Mouse (Mus musculus) stomach, adult 2 months (tissue): ENCODE measurements around the gene Olfr869. TPM values are rescaled to one million over a fixed set of nuclear protein-coding genes. Genes with fewer than 3 reads are reported as not detected.

ENCODE experiments used
- polyA plus RNA-seq: library from polyadenylated mRNA; depleted of rRNA; stranded (reverse); fragments of >200 nt; gene quantifications from 2 replicates; pipeline ENCODE4 v1.2.3, GENCODE M21; 2012; rRNA removed

The Olfr869 gene
- not detected in 2 replicates for polyA plus RNA-seq

GRCm38 (mm10) chr9:20128709-20129108 is at the start of gene Olfr869:
Gene Olfr869 (plus strand): TSS chr9:20129009.

DNA sequence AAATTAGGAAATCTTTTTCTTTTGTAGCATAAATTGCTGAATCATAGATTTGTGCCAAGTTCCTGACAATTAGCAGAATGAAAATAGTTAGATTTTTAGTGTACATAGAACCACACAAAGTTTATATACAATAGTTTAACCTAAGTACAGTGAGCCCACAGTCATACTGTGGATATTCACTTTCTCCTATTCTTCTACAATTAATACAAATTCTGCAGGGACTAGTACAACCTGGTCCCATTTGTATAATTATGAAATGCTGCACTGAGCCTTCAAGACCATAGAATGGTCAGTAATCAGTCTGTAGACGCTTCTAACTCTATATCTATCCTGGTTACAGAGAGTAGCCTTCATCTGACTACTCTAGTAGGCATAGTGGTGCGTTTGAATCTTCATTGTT is 30.5 kb upstream of the Olfr869 start, which contains the start of gene Olfr868:
Olfr868 (plus strand) TSS at position 301 of the 400 bp plus-strand sequence.

GRCm38 (mm10) chr9:20173957-20174356 is 45.1 kb downstream of the Olfr869 start, which contains the start of gene Olfr870:
Gene Olfr870 (minus strand): TSS chr9:20174057.

Other genes starting within 250 kb of the Olfr869 start
- not detected in 2 replicates for gene Olfr862, start 241.0 kb upstream of the Olfr869 start, polyA plus RNA-seq
- gene Olfr77, start 212.1 kb upstream of the Olfr869 start, polyA plus RNA-seq = not detected in 2 replicates
- gene Olfr866, start 101.0 kb upstream of the Olfr869 start, polyA plus RNA-seq = not detected in 2 replicates
- not detected in 2 replicates for gene Olfr867, start 71.4 kb upstream of the Olfr869 start, polyA plus RNA-seq
- gene Olfr868, start 30.4 kb upstream of the Olfr869 start, polyA plus RNA-seq = not detected in 2 replicates
- gene Olfr870, start 45.0 kb downstream of the Olfr869 start, polyA plus RNA-seq = not detected in 2 replicates
- gene Olfr871, start 83.2 kb downstream of the Olfr869 start, polyA plus RNA-seq = not detected in 2 replicates
- gene Olfr872, start 108.1 kb downstream of the Olfr869 start, polyA plus RNA-seq = not detected in 2 replicates
- gene Olfr39, start 153.3 kb downstream of the Olfr869 start, polyA plus RNA-seq = not detected in 2 replicates
- gene Olfr873, start 169.5 kb downstream of the Olfr869 start, polyA plus RNA-seq = not detected in 2 replicates
- not detected in 2 replicates for gene Olfr18, start 207.1 kb downstream of the Olfr869 start, polyA plus RNA-seq